Mouse (Mus musculus): ENCODE results near the gene Dock10. TPM values are rescaled to one million over a fixed set of nuclear protein-coding genes. Genes with fewer than 3 reads are reported as not detected.

Gene Dock10
- total RNA-seq (2023), result 100 to 1,000 TPM in 1 of 2 experiments, 10 to 100 TPM in 1; 86.9 to 106 TPM

GRCm38 (mm10) chr1:80757977-80758797, at the start of gene Dock10:
Gene Dock10, minus strand, starts transcription at chr1:80758527.

DNA sequence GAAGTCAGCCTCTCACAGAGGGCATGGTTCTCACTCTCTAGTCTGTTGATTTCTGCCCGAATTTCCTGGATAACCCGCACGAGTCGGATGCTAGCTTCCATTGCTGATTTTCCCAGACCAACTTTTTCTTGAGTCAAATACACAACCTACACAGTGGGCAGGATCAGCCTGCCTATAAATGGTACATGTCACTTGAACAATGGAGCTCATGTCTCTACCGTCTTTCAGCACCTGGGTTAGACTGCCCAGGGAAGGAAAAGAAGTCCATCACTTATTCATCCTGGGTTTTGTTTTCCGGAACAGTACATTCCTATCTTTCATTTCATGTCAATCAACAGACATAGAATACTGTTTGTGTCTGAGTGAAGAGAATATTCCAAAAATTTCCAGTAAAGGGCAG, 297.0 kb downstream of the Dock10 start, which contains the start of gene Gm45261:
TSS of gene Gm45261 (minus strand) at position 101 of the 400 bp plus-strand sequence.

Data from neutrophil, adult 83 days (primary cell).